Mouse (Mus musculus) retina, adult 2 months (tissue): ENCODE data around the gene Stk4.
"Not testable (repeated sequence)": the region's sequence is repeated elsewhere in the genome, so short reads cannot be mapped to it uniquely, and the experiment has no call there.

ENCODE experiments used
- DNase-seq: peaks from one replicate; pipeline ENCODE4 v3.0.0-alpha.2; 2012; ENCODE audit warnings: low read depth, low spot score

Gene Stk4

DNA sequence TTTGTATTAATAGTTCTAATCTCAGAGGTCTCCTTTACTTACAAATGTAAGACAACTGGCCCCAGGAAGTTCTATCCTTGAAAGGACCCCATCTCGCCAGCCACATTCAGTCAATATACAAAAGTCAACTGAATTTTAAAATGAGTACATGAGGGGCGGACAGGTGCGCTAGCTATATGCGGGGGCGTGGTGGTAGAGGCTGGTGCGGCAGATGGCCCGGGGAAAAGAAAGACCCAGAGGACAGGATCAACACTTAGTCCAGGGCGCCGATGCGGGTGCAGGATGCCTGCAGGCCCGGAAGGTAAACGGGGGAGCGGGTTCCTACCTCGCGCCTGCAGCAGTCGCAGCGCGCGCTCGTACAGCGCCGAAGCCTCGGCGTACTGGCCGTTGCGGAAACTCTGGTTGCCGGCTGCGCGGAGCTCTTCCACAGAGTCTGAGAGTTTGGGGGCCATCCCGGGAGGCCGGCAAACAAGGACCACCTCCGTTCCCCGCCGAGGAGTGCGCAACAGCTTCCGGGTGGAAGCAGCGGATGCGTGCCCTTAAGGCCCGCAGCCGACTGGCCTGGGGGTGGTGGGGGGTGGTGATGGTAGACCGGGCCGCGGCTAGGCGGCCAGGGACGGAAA lies at the start of gene Stk4:
Stk4 (plus strand) TSS at position 181 of the 623 bp plus-strand sequence.
- DNase-seq, result peak; percentile 11

DNA sequence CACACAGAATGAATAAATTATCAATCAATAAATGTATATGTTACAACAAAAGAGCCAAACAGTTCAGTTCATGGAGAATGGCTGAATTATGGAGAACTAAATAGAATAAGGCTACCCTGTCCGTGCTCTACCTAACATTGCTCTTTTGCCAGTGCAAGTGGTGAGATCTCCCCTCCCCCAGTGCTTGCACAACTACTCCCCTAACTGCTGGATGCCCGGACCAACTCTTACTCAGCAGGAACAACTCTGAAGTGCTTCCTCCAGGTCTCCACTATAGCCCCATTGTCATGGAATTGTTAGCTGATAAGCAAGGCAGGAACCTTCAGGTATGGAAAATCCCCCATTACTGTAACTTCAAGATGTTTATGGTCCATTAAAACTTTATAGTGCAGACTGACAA lies 48.0 kb upstream of the Stk4 start:
- DNase-seq, result no peak

DNA sequence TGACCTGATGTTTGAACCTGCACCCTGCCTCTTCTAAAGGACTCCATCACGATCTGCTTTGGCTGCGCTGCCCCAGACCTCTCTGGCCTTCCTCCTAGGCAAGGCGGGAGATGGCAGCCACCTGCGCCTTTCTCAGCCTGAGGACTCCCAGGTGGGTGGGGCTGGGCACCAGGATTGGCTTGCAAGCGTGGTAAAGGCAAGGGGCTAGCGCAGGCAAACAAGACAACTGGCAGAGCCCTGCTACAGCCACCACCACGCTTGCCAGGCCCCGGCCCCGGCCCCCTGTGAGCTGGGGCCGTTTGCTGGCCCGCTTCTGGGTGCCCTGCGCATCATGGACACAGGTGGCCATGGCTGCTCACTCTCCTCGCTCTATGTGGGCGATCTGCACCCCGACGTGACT lies 45.0 kb upstream of the Stk4 start, which contains the start of gene Pabpc1l:
Pabpc1l (plus strand) TSS at position 301 of the 400 bp plus-strand sequence.
- DNase-seq, result no peak

DNA sequence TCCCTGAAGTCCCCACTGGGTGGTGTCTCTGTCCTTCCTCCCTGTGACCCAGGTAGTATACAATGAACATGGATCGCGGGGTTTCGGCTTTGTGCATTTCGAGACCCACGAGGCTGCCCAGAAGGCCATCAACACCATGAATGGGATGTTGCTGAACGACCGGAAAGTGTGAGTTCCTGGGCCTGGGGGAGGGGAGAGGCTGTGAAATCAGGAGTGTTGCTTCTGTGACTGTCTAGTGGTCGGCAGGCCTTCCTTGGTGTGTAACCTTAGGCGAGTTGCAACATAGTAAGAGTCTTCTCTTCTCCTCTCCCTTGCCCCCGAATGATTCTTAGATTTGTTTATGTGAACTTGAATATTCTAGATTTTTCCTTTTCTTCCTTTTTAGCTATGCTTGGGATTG lies 39.0 kb upstream of the Stk4 start:
- DNase-seq, result no peak

DNA sequence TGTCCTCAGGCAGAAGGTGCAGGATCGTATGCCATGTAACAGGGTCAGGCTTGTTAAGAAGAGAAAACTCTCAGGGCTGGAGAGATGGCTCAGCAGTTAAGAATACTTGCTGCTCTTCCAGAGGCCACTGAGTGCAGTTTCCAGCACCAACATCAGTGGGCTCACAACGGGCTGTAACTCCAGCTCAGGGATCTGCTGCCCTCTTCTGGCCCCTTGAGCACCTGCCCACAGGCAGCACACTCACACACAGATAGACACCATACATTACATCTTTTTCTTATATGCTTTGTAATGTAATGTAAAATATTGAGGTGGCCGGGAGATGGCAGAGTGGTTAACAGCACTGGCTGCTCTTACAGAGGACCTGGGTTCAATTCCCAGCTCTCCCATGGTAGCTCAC lies 37.1 kb upstream of the Stk4 start:
- no peak for DNase-seq

DNA sequence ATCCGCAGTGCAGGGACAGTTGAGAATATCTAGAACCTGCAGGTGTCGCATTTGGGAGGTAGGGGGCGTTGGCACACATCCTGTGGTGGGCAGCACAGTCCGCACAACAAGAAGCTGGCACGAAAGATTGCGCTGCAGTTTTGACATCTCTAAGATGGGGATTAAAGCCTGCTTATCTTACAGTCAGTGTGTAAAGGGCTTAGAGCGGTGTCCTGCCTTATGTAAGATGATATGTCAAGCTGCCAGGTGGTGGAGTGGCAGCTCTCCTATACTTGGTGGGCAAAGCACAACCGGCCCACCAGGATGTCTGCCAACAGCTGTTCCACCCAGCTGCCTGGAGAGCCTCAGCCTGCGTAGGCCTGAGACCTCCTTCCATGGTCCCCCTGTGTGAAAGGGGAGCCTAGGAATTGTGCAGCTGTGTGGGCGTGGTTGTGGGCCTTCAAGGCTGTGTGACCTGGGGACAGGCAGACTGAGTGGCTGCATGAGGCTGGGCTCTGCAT lies 33.6 kb upstream of the Stk4 start:
- peak; percentile 47 for DNase-seq

DNA sequence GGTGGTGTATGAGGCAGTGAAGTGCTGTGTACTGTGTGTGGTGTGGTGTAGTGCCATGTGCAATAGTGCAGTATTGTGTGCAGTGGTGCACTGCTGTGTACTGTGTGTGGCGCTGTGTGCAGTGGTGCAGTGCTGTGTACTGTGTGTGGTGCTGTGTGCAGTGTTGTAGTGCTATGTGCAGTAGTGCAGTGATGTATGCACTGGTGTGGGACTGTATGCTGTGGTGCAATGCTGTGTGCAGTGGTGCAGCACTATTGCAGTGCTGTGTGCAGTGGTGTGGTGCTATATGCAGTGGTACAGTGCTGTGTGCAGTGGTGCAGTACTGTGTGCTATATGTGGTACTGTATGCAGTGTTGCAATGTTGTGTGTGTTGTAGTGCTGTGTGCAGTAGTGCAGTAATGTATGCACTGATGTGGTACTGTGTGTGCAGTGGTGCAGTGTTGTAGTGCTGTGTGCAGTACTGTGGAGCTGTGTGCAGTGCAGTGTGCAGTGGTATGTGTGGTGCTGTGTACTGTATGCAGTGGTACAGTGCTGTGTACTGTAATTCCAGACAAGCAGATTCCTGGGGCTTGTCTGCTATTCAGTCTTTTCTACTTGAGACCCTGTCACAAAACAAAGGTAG lies 31.6 kb upstream of the Stk4 start:
- DNase-seq, result no peak

DNA sequence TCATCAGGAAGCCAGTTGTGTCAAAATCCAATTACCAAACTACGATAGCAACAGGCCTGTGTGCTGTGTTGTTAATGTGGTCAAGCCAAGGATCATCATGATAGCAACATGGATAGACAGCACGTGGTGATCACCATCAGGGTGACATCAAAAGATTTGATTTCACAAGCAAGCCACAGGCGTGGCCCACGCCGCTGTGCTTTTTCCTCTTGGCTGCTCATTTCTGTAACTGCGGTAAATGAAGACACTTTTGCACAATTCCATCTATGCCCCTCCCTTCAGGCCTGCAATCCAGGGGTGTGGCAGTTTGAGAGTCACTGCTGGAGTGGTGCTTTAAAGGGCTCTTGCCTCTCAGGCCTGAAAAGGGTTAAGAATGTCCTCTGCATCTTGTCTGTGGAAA lies 29.2 kb upstream of the Stk4 start:
- DNase-seq, result no peak

DNA sequence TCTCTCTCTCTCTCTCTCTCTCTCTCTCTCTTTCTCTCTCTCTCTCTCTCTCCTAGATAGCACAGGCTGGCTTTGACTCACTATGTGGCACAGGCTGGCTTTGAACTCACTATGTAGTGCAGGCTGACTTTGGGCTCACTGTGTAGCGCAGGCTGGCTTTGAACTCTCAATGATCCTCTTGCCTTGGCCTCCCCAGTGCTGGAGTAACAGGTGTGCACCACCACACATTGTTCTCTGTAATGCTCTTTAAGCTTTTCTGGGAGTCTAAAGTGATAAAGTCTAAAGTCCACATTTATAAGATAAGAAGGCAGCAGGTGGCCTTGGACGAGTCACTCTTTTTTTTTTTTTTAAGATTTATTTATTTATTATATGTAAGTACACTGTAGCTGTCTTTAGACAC lies 28.6 kb upstream of the Stk4 start:
- no peak for DNase-seq

DNA sequence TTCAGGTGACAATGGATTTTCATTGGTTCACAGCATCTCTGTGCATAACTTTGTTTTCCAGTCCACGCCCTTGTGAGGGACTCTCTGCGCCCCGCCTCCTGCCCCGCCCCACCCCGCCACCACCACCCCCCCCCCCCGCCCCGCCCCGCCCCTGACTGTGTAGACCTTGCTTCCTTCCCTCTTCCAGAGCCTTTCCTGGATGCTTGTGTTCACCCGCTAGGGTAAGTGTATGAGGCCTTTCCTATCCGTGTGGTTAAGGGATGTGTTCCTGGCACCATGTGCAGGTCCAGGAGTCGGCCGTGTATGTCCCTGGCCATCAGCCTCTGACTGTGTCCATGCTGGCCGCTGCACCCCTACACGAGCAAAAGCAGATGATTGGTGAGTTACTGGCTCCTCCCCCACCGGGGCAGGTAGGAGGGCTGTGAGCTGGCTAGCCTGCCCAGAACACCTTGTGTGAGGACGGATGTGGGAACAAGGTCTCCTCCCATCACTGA lies 22.9 kb upstream of the Stk4 start:
- DNase-seq, result no peak

DNA sequence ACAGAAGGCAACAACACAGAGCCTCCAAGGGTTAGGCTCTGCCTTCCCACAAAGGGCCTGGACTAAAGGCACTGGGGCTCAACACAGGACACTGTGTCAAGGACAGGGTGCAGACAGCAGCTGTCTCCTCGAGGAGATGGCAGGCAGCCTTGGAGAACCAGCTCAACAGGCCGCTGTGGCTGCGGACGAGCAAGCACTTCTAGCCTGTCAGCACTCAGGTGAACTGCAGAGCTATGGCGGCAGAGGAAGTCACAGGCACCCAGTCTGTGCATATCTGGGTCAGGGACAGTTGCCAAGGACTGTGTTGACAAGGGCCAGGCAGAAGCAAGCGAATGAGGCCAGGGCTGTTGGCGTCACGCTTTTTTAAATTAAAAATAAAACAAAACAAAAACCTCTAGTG lies 16.4 kb upstream of the Stk4 start:
- DNase-seq, result no peak

DNA sequence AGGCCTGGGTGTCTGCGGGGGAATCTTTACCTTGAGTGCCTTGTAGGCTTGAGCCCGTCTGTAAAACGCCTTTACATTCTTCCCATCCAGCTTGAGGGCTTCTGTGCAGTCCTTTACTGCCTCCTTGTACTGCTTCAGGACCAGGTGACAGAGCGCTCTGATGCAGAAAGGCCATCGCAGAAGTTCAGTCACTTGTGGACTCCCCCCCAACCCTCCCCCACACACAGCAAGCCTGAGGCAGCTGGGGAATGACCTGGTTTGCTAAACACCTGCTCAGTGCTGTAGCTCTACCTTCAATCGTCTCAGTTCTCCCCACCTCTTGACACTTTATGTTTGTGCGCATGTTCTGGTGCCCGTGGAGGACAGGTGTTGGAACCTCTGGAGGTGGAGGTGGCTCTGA lies 15.5 kb upstream of the Stk4 start:
- no peak for DNase-seq

DNA sequence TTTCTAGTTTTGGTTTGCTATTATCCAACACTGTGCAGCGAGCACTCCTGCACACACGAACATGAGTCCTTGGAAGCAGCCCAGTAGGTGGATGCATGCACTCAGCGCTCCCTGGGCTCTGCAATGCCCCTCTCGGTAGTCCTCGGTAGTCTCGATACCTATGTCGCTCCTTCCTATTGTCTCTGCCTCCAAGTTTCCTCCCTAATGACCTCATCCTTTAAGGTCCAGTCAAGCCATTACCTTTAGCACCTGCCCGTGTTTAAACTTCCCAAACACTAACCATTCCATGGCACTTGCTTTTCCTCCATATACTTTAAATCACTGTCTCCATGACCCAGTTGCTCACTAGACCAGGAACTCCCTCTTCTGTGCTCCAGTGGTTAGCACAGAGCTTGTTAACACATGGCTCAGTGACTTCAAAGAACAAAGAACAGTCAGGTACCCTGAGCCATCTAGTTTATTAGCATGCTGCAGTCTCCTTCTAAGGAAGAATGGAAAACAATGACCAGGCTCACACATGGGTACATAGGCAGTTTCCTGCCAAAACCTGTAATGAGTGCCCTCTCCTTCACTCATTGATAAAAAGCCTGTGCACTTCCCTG lies 10.4 kb upstream of the Stk4 start:
- no peak for DNase-seq

DNA sequence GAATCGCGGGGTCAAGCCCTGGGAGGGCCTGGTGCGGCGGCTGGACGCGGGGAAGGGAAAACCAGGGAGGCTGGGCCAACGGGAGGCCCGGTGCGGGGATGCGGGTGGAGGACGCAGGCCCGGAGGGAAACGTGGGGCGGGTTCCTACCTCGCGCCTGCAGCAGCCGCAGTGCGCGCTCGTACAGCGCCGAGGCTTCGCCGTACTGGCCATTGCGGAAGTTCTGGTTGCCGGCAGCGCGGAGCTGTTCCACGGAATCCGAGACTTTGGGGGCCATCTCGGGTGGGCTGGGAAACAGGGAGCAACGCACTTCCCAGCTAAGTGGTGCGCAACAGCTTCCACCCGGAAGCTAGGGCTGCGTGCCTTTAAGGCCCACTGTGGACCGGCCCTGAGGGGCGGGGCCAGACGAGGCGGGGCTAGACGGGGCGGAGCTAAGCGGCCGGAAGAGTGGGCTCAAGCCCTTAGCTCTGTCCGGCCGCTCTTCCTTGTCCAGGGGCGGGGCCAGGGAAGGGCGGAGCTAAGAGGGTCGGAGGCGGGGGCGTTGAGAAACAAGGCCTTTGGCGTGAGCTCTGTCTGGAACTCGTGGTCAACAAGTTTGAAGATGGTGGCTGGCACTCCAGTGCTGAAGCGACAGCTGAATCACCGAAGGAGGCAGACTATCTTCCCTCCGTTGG lies 779 bp downstream of the Stk4 start, which contains the start of gene Tomm34:
Tomm34 (minus strand) TSS at position 405 of the 672 bp plus-strand sequence.
- peak; percentile 85 for DNase-seq

DNA sequence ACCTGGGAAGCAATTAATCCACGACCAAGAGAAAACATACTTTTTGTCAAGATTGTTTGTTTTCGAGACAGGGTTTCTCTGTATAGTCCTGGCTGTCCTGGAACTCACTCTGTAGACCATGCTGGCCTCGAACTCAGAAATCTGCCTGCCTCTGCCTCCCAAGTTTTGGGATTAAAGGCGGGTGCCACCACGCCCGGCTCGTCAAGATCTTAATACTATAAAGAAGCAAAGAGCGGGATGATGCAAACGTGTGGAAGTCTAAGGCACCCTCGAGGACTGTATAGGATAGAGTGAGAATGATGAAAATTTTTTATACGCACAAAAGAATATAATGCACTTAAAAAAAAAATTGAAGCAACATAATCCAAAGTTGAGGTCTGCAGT lies 1.3 kb downstream of the Stk4 start:
- DNase-seq, result not testable (repeated sequence)

DNA sequence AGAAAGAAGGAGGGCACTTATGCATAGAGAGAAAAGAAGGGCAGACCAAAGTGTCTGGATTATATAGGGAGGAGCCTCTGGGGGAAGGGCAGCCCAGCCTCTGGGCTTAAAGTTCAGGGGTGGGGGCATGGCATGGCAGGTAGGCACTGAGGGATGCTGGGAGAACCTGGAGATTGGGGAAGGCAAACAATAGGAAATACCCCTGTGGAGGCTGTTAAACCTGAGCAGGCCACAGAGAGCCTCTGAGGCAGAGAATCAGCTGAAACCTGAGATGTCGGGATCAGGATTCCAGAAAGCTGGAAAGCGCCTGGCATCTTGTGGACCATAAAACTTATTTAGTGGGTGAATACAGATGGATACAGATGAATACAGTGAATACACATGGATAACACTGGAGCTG lies 2.0 kb downstream of the Stk4 start:
- DNase-seq, result no peak

DNA sequence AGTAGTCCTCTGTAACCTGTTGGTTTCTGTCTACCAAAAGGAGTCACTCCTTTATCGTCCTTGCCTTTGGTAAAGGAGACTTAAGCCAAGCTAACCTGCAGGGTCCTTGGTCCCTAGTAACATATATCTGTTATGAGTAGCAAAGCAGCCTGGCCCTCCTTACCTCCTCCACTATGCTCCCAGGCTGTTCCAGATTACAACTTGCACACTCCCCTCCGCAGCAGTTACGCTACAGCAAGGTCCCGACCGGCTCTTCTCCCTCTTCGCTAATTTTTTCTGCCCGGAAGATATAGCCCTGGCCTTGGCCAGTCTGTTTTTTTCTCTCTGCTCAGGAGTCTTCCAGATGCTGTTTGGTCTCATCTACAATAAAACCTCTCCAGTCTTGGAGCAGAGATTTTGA lies 3.0 kb downstream of the Stk4 start:
- DNase-seq, result no peak

DNA sequence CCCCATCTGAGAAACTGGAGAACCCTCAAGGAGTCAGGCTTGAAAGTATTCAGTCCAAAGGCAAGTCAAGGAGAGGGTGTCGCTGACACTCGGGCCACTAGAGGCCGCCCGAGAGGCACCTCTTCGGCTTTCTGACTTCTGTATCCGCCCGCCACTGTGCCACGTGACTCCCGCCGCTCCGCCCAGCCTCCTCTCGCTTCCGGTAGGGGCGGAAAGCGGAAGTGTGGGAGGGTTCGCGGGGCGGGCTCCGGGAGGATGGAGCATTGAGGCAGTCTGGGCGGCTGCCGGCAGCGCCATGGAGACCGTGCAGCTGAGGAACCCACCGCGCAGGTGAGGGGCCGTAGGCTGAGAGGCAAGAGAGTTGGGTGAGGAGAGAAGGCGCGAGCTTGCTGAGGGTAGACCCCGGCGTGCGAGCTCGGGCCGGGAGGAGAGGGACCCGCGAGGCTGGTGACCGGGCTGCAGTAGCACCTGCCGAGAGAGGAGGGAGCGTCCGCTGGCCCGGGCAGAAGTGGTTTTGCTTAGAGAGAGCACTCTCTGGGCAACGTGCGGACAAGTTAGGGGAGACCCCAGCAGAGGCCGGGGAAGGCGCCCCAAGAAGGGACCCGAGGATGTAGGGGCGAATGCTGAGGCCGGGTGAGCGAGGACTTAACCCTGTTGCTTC lies 3.9 kb downstream of the Stk4 start:
- DNase-seq, result peak; percentile 84

DNA sequence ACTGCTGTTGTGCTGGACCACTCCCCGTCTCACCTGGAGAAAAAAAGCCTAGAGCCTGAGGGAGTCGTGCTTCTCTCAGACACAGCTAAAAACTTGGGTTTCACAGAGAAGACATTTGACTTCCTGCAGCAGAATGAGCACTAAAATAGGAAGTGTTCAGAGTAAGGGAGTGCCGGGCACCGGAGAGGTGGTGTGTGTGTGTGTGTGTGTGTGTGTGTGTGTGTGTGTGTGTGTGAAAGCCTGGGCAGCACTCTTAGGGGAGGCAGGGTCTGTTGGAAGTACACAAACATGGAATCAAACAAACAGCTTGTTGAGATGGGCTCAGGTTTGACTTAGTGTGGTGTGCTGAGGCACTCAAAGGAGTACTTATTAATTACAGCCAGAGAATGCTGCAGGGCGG lies 5.0 kb downstream of the Stk4 start:
- no peak for DNase-seq

DNA sequence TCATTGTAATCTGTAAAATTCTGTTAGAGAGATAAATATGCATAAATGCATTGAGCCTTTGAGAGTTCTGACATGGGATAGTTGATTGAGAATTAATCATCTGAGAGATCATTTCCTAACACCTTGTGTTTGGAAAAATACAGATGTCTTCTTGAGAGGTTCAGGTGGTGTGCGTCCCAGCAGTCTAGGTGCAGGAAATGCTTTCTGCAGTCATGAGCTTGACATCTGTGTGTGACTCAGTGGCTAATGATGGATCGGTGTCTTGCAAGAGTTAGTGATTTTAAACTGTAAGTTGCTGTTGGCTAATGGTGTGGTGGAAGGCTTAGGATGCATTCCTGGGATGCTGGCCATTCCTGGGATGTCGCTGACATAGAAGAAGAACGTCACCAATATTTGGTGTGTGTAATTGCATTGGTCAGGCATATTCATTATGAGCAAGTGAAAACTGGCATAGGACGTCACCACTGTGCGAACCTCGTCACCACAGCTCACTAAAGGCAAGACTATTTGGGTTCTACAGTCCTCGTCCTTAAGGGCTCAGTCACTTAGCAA lies 6.8 kb downstream of the Stk4 start:
- no peak for DNase-seq

DNA sequence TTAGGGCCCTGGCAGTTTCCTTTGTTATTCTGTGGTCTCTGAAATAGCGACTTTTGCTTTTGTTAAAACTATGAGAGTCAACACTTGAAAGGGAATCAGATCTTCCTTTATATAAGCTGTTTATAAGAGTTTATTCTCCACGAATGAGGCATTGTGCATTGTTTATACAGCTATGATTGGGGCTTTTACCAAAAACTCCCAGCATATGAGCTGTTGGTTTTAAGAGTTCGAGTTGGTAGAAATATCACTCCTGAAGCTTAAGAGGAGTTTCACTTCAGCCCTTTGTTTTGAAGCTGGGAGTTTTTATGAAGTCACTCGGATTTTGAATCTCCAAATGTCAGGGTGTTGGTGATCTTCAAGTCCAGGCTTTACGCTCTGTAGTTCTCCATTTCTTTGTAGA lies 7.8 kb downstream of the Stk4 start:
- DNase-seq, result no peak
